Mouse (Mus musculus) embryonic facial prominence, embryonic 13.5 days (tissue): Measurements from ENCODE around the gene Myl12a. TPM values are rescaled to one million over a fixed set of nuclear protein-coding genes. Genes with fewer than 3 reads are reported as not detected.

Source experiments
- ATAC-seq: fragments of 200-750 bp; cut with Nextera tagmentation; 2 replicates; pipeline ENCODE4 v1.8.0; 2017; ENCODE audit warnings: low read depth; ENCODE audit not compliant: insufficient number of reproducible peaks, insufficient read depth, low FRiP score, low TSS enrichment
- H3K27ac ChIP-seq: fragments of 300-500 bp; sonication (generic); 2 replicates; pipeline ENCODE4 v1.5.1; 2015; ENCODE audit warnings: moderate library complexity, mild to moderate bottlenecking, inconsistent platforms
- H3K27me3 ChIP-seq: fragments of 300-500 bp; sonication (generic); 2 replicates; pipeline ENCODE4 v1.6.1; 2015; ENCODE audit warnings: mild to moderate bottlenecking, inconsistent platforms
- H3K36me3 ChIP-seq: fragments of 300-500 bp; sonication (generic); 2 replicates; pipeline ENCODE4 v1.6.1; 2015; ENCODE audit warnings: mild to moderate bottlenecking, inconsistent platforms
- H3K4me1 ChIP-seq: fragments of 300-500 bp; sonication (generic); 2 replicates; pipeline ENCODE4 v1.6.1; 2015; ENCODE audit warnings: inconsistent platforms
- H3K4me2 ChIP-seq: fragments of 300-500 bp; sonication (generic); 2 replicates; pipeline ENCODE4 v1.6.1; 2015; ENCODE audit warnings: moderate library complexity, mild to moderate bottlenecking, inconsistent platforms
- H3K4me3 ChIP-seq: fragments of 300-500 bp; sonication (generic); 2 replicates; pipeline ENCODE4 v1.5.1; 2015; ENCODE audit warnings: mild to moderate bottlenecking, inconsistent platforms
- H3K9ac ChIP-seq: fragments of 300-500 bp; sonication (generic); 2 replicates; pipeline ENCODE4 v1.6.1; 2015; ENCODE audit warnings: mild to moderate bottlenecking, inconsistent platforms
- H3K9me3 ChIP-seq: fragments of 300-500 bp; sonication (generic); 2 replicates; pipeline ENCODE4 v1.6.1; 2016; ENCODE audit warnings: inconsistent platforms
- WGBS: fragments of 180-500 bp; shearing (Covaris S2); methylation state at CpG from one replicate; pipeline ENCODE4 v1.1.7; 2015; ENCODE audit warnings: mixed read lengths; 5-methylcytosine and 5-hydroxymethylcytosine counted together
- polyA plus RNA-seq: library from polyadenylated mRNA; unstranded; fragments of >200 nt; fragmentation: Nextera tagmentation; extraction: Ambion mirVana; gene quantifications from 2 replicates; pipeline ENCODE4 v1.2.1, GENCODE M21; 2015

The Myl12a gene
- 583 and 585 TPM in 2 replicates for polyA plus RNA-seq

- peak within 1 kb of the TSS; percentile 70 for H3K4me2 ChIP-seq
- H3K4me3 ChIP-seq = peak within 1 kb of the TSS; percentile 81
- H3K4me1 ChIP-seq = peaks cover 37% of the 10 kb centered on the region
- 0 out of 2 replicates have a peak, but pooled peaks cover 3% of the 10 kb centered on the region for H3K9me3 ChIP-seq
- under 1% methylated on average over 14 of the region's 14 CpGs for WGBS
- H3K9ac ChIP-seq = peak within 1 kb of the TSS; percentile 98
- no peaks in the 10 kb centered on the region for H3K36me3 ChIP-seq
- no peaks in the 10 kb centered on the region for H3K27me3 ChIP-seq
- no peak; the same call in 1 of the 2 replicates for ATAC-seq
- H3K27ac ChIP-seq = peak within 1 kb of the TSS; percentile 100
These were observed at the start of gene Myl12a for GRCm38 (mm10) chr17:71002744-71003094. Myl12a (minus strand) TSS chr17:71002878.

- no peak for ATAC-seq
- no peaks in the 10 kb centered on the region for H3K9me3 ChIP-seq
- no peak overlapping the region for H3K27ac ChIP-seq
- no peak overlapping the region for H3K9ac ChIP-seq
- WGBS = 84% methylated on average over 8 of the region's 8 CpGs
- no peak overlapping the region for H3K4me3 ChIP-seq
- H3K4me1 ChIP-seq = no peaks in the 10 kb centered on the region
- no peaks in the 10 kb centered on the region for H3K36me3 ChIP-seq
- H3K27me3 ChIP-seq = no peaks in the 10 kb centered on the region
- H3K4me2 ChIP-seq = no peak overlapping the region
These were observed 46.6 kb upstream of the Myl12a start for GRCm38 (mm10) chr17:71049292-71049691.

- H3K27me3 ChIP-seq = no peaks in the 10 kb centered on the region
- no peak overlapping the region for H3K4me3 ChIP-seq
- H3K9ac ChIP-seq = no peak overlapping the region
- H3K9me3 ChIP-seq = no peaks in the 10 kb centered on the region
- H3K27ac ChIP-seq = no peak overlapping the region
- no peaks in the 10 kb centered on the region for H3K36me3 ChIP-seq
- no peak overlapping the region for H3K4me2 ChIP-seq
- no peak for ATAC-seq
- no peaks in the 10 kb centered on the region for H3K4me1 ChIP-seq
- WGBS = 86% methylated on average over 4 of the region's 4 CpGs
These were observed 44.2 kb upstream of the Myl12a start for GRCm38 (mm10) chr17:71046856-71047255.

- 74% methylated on average over 9 of the region's 9 CpGs for WGBS
- Histone ChIP-seq H3K27me3 (no peaks in the 10 kb centered on the region), H3K4me2 (no peak overlapping the region), H3K4me1 (no peaks in the 10 kb centered on the region), H3K4me3 (no peak overlapping the region), H3K9me3 (no peaks in the 10 kb centered on the region), H3K36me3 (no peaks in the 10 kb centered on the region), H3K27ac (no peak overlapping the region), H3K9ac (no peak overlapping the region)
- no peak for ATAC-seq
These were observed 42.9 kb upstream of the Myl12a start for GRCm38 (mm10) chr17:71045591-71045990.

GRCm38 (mm10) chr17:71042645-71043044 is 40.0 kb upstream of the Myl12a start:
- H3K4me2 ChIP-seq = no peak overlapping the region
- no peak overlapping the region for H3K4me3 ChIP-seq
- H3K27ac ChIP-seq = no peak overlapping the region
- no peak for ATAC-seq
- H3K4me1 ChIP-seq = peaks cover 7% of the 10 kb centered on the region
- no peaks in the 10 kb centered on the region for H3K36me3 ChIP-seq
- WGBS = 93% methylated on average over 1 of the region's 1 CpGs
- H3K9me3 ChIP-seq = no peaks in the 10 kb centered on the region
- H3K9ac ChIP-seq = no peak overlapping the region
- H3K27me3 ChIP-seq = no peaks in the 10 kb centered on the region

- Histone ChIP-seq H3K27me3 (no peaks in the 10 kb centered on the region), H3K9ac (no peak overlapping the region), H3K4me1 (peaks cover 7% of the 10 kb centered on the region), H3K27ac (no peak overlapping the region), H3K9me3 (no peaks in the 10 kb centered on the region), H3K36me3 (no peaks in the 10 kb centered on the region), H3K4me3 (no peak overlapping the region), H3K4me2 (no peak overlapping the region)
- 59% methylated on average over 5 of the region's 5 CpGs for WGBS
- ATAC-seq = no peak
These were observed 37.9 kb upstream of the Myl12a start for GRCm38 (mm10) chr17:71040582-71040880.

GRCm38 (mm10) chr17:71039851-71040581 is 37.3 kb upstream of the Myl12a start:
- Histone ChIP-seq H3K4me3 (no peak overlapping the region), H3K27me3 (no peaks in the 10 kb centered on the region), H3K36me3 (no peaks in the 10 kb centered on the region), H3K27ac (no peak overlapping the region), H3K4me2 (no peak overlapping the region), H3K4me1 (peaks cover 7% of the 10 kb centered on the region), H3K9ac (no peak overlapping the region), H3K9me3 (no peaks in the 10 kb centered on the region)
- WGBS = 39% methylated on average over 12 of the region's 12 CpGs
- ATAC-seq = no peak

- no peak overlapping the region for H3K27ac ChIP-seq
- no peak for ATAC-seq
- H3K36me3 ChIP-seq = no peaks in the 10 kb centered on the region
- H3K9ac ChIP-seq = no peak overlapping the region
- 77% methylated on average over 5 of the region's 5 CpGs for WGBS
- H3K4me2 ChIP-seq = no peak overlapping the region
- no peak overlapping the region for H3K4me3 ChIP-seq
- H3K9me3 ChIP-seq = no peaks in the 10 kb centered on the region
- H3K4me1 ChIP-seq = peaks cover 7% of the 10 kb centered on the region
- H3K27me3 ChIP-seq = no peaks in the 10 kb centered on the region
These were observed 36.1 kb upstream of the Myl12a start for GRCm38 (mm10) chr17:71038812-71039211.

- H3K9me3 ChIP-seq = no peaks in the 10 kb centered on the region
- WGBS = 87% methylated on average over 7 of the region's 7 CpGs
- no peak overlapping the region for H3K27ac ChIP-seq
- no peak for ATAC-seq
- H3K4me2 ChIP-seq = no peak overlapping the region
- no peak overlapping the region for H3K9ac ChIP-seq
- no peak overlapping the region for H3K4me3 ChIP-seq
- H3K4me1 ChIP-seq = peaks cover 7% of the 10 kb centered on the region
- no peaks in the 10 kb centered on the region for H3K27me3 ChIP-seq
- H3K36me3 ChIP-seq = no peaks in the 10 kb centered on the region
These were observed 34.5 kb upstream of the Myl12a start for GRCm38 (mm10) chr17:71037188-71037587.

GRCm38 (mm10) chr17:71034472-71034871 is 31.8 kb upstream of the Myl12a start:
- Histone ChIP-seq H3K4me2 (no peak overlapping the region), H3K4me1 (0 out of 2 replicates have a peak, but pooled peaks cover under 1% of the 10 kb centered on the region), H3K9me3 (no peaks in the 10 kb centered on the region), H3K27ac (no peak overlapping the region), H3K4me3 (no peak overlapping the region), H3K36me3 (no peaks in the 10 kb centered on the region), H3K9ac (no peak overlapping the region), H3K27me3 (no peaks in the 10 kb centered on the region)
- ATAC-seq = no peak
- 74% methylated on average over 5 of the region's 5 CpGs for WGBS

- Histone ChIP-seq H3K9ac (no peak overlapping the region), H3K4me2 (no peak overlapping the region), H3K36me3 (no peaks in the 10 kb centered on the region), H3K9me3 (no peaks in the 10 kb centered on the region), H3K4me3 (no peak overlapping the region), H3K27me3 (no peaks in the 10 kb centered on the region), H3K27ac (no peak overlapping the region), H3K4me1 (no peaks in the 10 kb centered on the region)
- ATAC-seq = no peak
- WGBS = 85% methylated on average over 10 of the region's 10 CpGs
These were observed 30.0 kb upstream of the Myl12a start for GRCm38 (mm10) chr17:71032719-71033118.

- no peak for ATAC-seq
- Histone ChIP-seq H3K27ac (no peak overlapping the region), H3K9me3 (no peaks in the 10 kb centered on the region), H3K9ac (no peak overlapping the region), H3K27me3 (no peaks in the 10 kb centered on the region), H3K4me2 (no peak overlapping the region), H3K4me1 (peaks cover 7% of the 10 kb centered on the region), H3K36me3 (no peaks in the 10 kb centered on the region), H3K4me3 (no peak overlapping the region)
- 88% methylated on average over 3 of the region's 3 CpGs for WGBS
These were observed 24.5 kb upstream of the Myl12a start for GRCm38 (mm10) chr17:71027186-71027585.
